Mouse (Mus musculus) limb, embryonic 14.5 days (tissue): Measurements from ENCODE around the gene Tmprss6. TPM values are rescaled to one million over a fixed set of nuclear protein-coding genes. Genes with fewer than 3 reads are reported as not detected.

Experiments
- ATAC-seq: fragments of 200-750 bp; cut with Nextera tagmentation; 2 replicates; pipeline ENCODE4 v1.8.0; 2017; ENCODE audit warnings: low read depth, moderate number of reproducible peaks, moderate TSS enrichment; ENCODE audit not compliant: low FRiP score
- DNase-seq: peaks from one replicate; pipeline ENCODE4 v3.0.0-alpha.2; 2015; ENCODE audit warnings: low spot score
- H3K27ac ChIP-seq: fragments of 300-500 bp; sonication (generic); replicated peaks from 2 replicates; pipeline ENCODE4 v1.5.1; 2014; ENCODE audit warnings: low read depth, mild to moderate bottlenecking, low read length, moderate library complexity, mixed read lengths
- H3K27me3 ChIP-seq: fragments of 300-500 bp; sonication (generic); 2 replicates; pipeline ENCODE4 v1.6.1; 2014; ENCODE audit warnings: low read length, mixed read lengths; ENCODE audit not compliant: control insufficient read depth, insufficient read depth
- H3K36me3 ChIP-seq: fragments of 300-500 bp; sonication (generic); 2 replicates; pipeline ENCODE4 v1.6.1; 2014; ENCODE audit warnings: mild to moderate bottlenecking, low read length, moderate library complexity, mixed read lengths; ENCODE audit not compliant: control insufficient read depth, insufficient read depth
- H3K4me1 ChIP-seq: fragments of 300-500 bp; sonication (generic); 2 replicates; pipeline ENCODE4 v1.6.1; 2014; ENCODE audit warnings: antibody characterized with exemption, low read length, mixed read lengths; ENCODE audit not compliant: control insufficient read depth, insufficient read depth
- H3K4me2 ChIP-seq: fragments of 300-500 bp; sonication (generic); replicated peaks from 2 replicates; pipeline ENCODE4 v1.6.1; 2014; ENCODE audit warnings: low read depth, mild to moderate bottlenecking, low read length, moderate library complexity; ENCODE audit not compliant: severe bottlenecking
- H3K4me3 ChIP-seq: fragments of 300-500 bp; sonication (generic); replicated peaks from 2 replicates; pipeline ENCODE4 v1.5.1; 2014; ENCODE audit warnings: low read length
- H3K9ac ChIP-seq: fragments of 300-500 bp; sonication (generic); 2 replicates; pipeline ENCODE4 v1.6.1; 2014; ENCODE audit warnings: mild to moderate bottlenecking, low read depth, low read length, moderate library complexity; ENCODE audit not compliant: severe bottlenecking
- H3K9me3 ChIP-seq: fragments of 300-500 bp; sonication (generic); 2 replicates; pipeline ENCODE4 v1.6.1; 2016; ENCODE audit warnings: low read length; ENCODE audit not compliant: control insufficient read depth
- POLR2A ChIP-seq: fragments of 200-500 bp; IDR thresholded peaks from 2 replicates; pipeline ENCODE4 v1.8.0; 2012; ENCODE audit warnings: inconsistent platforms, mild to moderate bottlenecking, moderate library complexity, borderline replicate concordance; ENCODE audit not compliant: insufficient read depth, insufficient read length; ENCODE audit errors: extremely low read depth
- WGBS: fragments of 180-500 bp; shearing (Covaris S2); extraction: QIAGEN DNeasy Blood & Tissue Kit; methylation state at CpG from one replicate; pipeline ENCODE4 v1.1.7; 2014; 5-methylcytosine and 5-hydroxymethylcytosine counted together
- polyA plus RNA-seq, 2 experiments: library from polyadenylated mRNA; depleted of rRNA in 1 of 2; stranded (reverse) in 1 of 2; unstranded in 1 of 2; fragments of >200 nt; fragmentation: Nextera tagmentation in 1 of 2; extraction: Ambion mirVana in 1 of 2; gene quantifications; 2 replicates each; pipeline versions ENCODE4 v1.2.1 to v1.2.3; 2012 to 2014

The Tmprss6 gene
- polyA plus RNA-seq, 2 experiments, result 0.05 to 0.58 TPM

- 66% methylated on average over 6 of the region's 6 CpGs for WGBS
Observed at GRCm38 (mm10) chr15:78449131-78449530, 19.3 kb downstream of the Tmprss6 start.

GRCm38 (mm10) chr15:78447746-78448535 is 20.5 kb downstream of the Tmprss6 start:
- Histone ChIP-seq H3K4me1 (no peaks in the 10 kb centered on the region), H3K9ac (peak overlapping the region; percentile 57), H3K9me3 (no peaks in the 10 kb centered on the region), H3K4me3 (peak overlapping the region; percentile 32), H3K27ac (peak overlapping the region; percentile 78), H3K27me3 (no peaks in the 10 kb centered on the region), H3K4me2 (peak overlapping the region; percentile 74), H3K36me3 (no peaks in the 10 kb centered on the region)
- DNase-seq (peak; percentile 93), ATAC-seq (peak; percentile 69)
- WGBS, result 2% methylated on average over 22 of the region's 22 CpGs
- peak; percentile 26; the same call in 1 of the 2 replicates for TF ChIP-seq POLR2A

More at GRCm38 (mm10) chr15:78449131-78449530, 19.3 kb downstream of the Tmprss6 start:
- H3K4me1 ChIP-seq, result no peaks in the 10 kb centered on the region
- no peaks in the 10 kb centered on the region for H3K27me3 ChIP-seq
- no peak for DNase-seq
- no peaks in the 10 kb centered on the region for H3K36me3 ChIP-seq
- no peak overlapping the region for H3K9ac ChIP-seq
- H3K4me3 ChIP-seq, result no peak overlapping the region
- no peaks in the 10 kb centered on the region for H3K9me3 ChIP-seq
- H3K4me2 ChIP-seq, result no peak overlapping the region
- no peak for ATAC-seq
- H3K27ac ChIP-seq, result no peak overlapping the region
- TF ChIP-seq POLR2A, result no peak

- DNase-seq (no peak), ATAC-seq (no peak)
- H3K27ac ChIP-seq, result no peak overlapping the region
- no peaks in the 10 kb centered on the region for H3K4me1 ChIP-seq
- H3K4me2 ChIP-seq, result no peak overlapping the region
- H3K36me3 ChIP-seq, result no peaks in the 10 kb centered on the region
- H3K4me3 ChIP-seq, result no peak overlapping the region
- H3K9me3 ChIP-seq, result no peaks in the 10 kb centered on the region
- H3K27me3 ChIP-seq, result no peaks in the 10 kb centered on the region
- 53% methylated on average over 7 of the region's 7 CpGs for WGBS
- no peak overlapping the region for H3K9ac ChIP-seq
- no peak for TF ChIP-seq POLR2A
Observed at GRCm38 (mm10) chr15:78447121-78447520, 21.3 kb downstream of the Tmprss6 start.

GRCm38 (mm10) chr15:78443857-78444256 is 24.6 kb downstream of the Tmprss6 start:
- no peak overlapping the region for H3K4me2 ChIP-seq
- H3K36me3 ChIP-seq, result 0 out of 2 replicates have a peak, but pooled peaks cover 3% of the 10 kb centered on the region
- H3K9ac ChIP-seq, result no peak overlapping the region
- H3K27me3 ChIP-seq, result no peaks in the 10 kb centered on the region
- no peak for TF ChIP-seq POLR2A
- DNase-seq (no peak), ATAC-seq (no peak)
- no peak overlapping the region for H3K27ac ChIP-seq
- 49% methylated on average over 6 of the region's 6 CpGs for WGBS
- no peak overlapping the region for H3K4me3 ChIP-seq
- no peaks in the 10 kb centered on the region for H3K4me1 ChIP-seq
- H3K9me3 ChIP-seq, result no peaks in the 10 kb centered on the region

- no peak for TF ChIP-seq POLR2A
- DNase-seq, result no peak
- no peak for ATAC-seq
- Histone ChIP-seq H3K27ac (no peak overlapping the region), H3K4me2 (no peak overlapping the region), H3K9ac (no peak overlapping the region), H3K4me1 (peaks cover 3% of the 10 kb centered on the region), H3K9me3 (no peaks in the 10 kb centered on the region), H3K27me3 (no peaks in the 10 kb centered on the region), H3K36me3 (0 out of 2 replicates have a peak, but pooled peaks cover 6% of the 10 kb centered on the region), H3K4me3 (no peak overlapping the region)
- WGBS, result 86% methylated on average over 19 of the region's 19 CpGs
Observed at GRCm38 (mm10) chr15:78442231-78442630, 26.2 kb downstream of the Tmprss6 start.

- TF ChIP-seq POLR2A, result no peak
- Histone ChIP-seq H3K36me3 (peaks cover 27% of the 10 kb centered on the region; the same call in 1 of the 2 replicates), H3K4me3 (no peak overlapping the region), H3K4me1 (peaks cover 12% of the 10 kb centered on the region), H3K9me3 (no peaks in the 10 kb centered on the region), H3K27me3 (0 out of 2 replicates have a peak, but pooled peaks cover 6% of the 10 kb centered on the region), H3K9ac (no peak overlapping the region), H3K27ac (no peak overlapping the region), H3K4me2 (no peak overlapping the region)
- ATAC-seq (no peak), DNase-seq (no peak)
- WGBS, result 66% methylated on average over 9 of the region's 9 CpGs
Observed at GRCm38 (mm10) chr15:78438973-78439372, 29.5 kb downstream of the Tmprss6 start.
